Mouse (Mus musculus): Measurements from ENCODE around the gene Dnah7b. TPM values are rescaled to one million over a fixed set of nuclear protein-coding genes. Genes with fewer than 3 reads are reported as not detected.
"Not testable (repeated sequence)": the region's sequence is repeated elsewhere in the genome, so short reads cannot be mapped to it uniquely, and the experiment has no call there.

Dnah7b gene
- polyA plus RNA-seq (2012; rRNA removed): 10.1 and 13.3 TPM in 2 replicates

DNA sequence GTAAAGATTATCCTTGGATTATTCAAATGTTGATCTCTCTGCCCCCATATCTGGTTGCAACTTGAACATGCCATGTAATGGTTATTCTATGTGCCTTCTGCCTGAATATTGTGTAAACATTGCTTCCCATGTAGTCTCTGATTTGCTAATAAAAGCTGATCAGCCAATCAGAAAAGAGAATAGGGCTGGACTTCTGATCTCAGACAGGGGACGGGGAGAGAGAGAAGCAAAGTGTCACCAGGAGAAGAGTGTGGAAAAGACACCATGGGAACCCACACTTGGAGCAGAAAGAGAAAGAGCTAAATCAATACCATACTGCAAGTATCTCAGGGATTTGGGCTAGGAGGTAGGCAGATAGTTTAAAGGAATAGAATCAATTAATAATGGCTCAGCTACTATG is at the start of gene Dnah7b:
TSS of gene Dnah7b (plus strand) at position 301 of the 400 bp plus-strand sequence.
- no peak for TF ChIP-seq CTCF (IDR thresholded peaks at IDR 0.05; ENCODE audit: borderline replicate concordance, extremely low read depth, insufficient read depth, insufficient read length)
- TF ChIP-seq POLR2A (IDR thresholded peaks at IDR 0.05; ENCODE audit: borderline replicate concordance, extremely low read depth, insufficient read depth, insufficient read length, poor library complexity, severe bottlenecking): no peak
- no peak for DNase-seq (ENCODE audit: low read depth)

DNA sequence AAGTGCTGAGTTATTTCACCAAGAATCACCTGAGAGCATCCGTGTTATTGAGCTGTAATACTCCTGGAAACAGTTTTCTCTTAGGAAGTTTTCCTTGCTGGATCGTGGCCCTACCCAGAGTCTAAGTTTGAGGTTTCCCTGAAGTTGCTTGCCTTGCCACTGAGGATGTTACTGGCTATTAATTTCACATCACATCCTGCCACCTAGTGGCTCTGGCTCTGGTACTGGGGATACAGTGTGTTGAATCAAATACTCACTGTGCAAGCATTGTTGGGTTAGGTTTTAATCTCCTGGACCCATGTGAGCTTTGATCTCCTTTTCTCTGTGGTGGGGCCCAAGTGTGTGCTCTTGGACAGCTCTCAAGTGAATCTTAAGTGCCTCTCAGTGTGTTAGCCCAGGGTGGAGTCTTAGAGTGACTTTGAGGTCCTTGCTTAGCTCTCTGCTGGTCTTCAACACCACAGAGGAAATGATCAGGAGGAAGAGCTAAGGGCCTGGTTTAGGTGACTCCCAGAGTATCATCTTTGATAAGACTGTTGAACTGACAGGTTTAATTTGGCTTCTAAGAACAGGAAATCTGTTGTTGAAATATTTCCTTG is 47.6 kb upstream of the Dnah7b start:
- peak; percentile 39 for DNase-seq (ENCODE audit: low read depth)
- TF ChIP-seq CTCF (IDR thresholded peaks at IDR 0.05; ENCODE audit: borderline replicate concordance, extremely low read depth, insufficient read depth, insufficient read length): peak; percentile 51; the same call in 1 of the 2 replicates
- no peak for TF ChIP-seq POLR2A (IDR thresholded peaks at IDR 0.05; ENCODE audit: borderline replicate concordance, extremely low read depth, insufficient read depth, insufficient read length, poor library complexity, severe bottlenecking)

GRCm38 (mm10) chr1:46022262-46022661 is 43.9 kb upstream of the Dnah7b start:
- peak; percentile 63 for DNase-seq (ENCODE audit: low read depth)
- TF ChIP-seq POLR2A (IDR thresholded peaks at IDR 0.05; ENCODE audit: borderline replicate concordance, extremely low read depth, insufficient read depth, insufficient read length, poor library complexity, severe bottlenecking) (no peak), CTCF (IDR thresholded peaks at IDR 0.05; ENCODE audit: borderline replicate concordance, extremely low read depth, insufficient read depth, insufficient read length) (no peak)

DNA sequence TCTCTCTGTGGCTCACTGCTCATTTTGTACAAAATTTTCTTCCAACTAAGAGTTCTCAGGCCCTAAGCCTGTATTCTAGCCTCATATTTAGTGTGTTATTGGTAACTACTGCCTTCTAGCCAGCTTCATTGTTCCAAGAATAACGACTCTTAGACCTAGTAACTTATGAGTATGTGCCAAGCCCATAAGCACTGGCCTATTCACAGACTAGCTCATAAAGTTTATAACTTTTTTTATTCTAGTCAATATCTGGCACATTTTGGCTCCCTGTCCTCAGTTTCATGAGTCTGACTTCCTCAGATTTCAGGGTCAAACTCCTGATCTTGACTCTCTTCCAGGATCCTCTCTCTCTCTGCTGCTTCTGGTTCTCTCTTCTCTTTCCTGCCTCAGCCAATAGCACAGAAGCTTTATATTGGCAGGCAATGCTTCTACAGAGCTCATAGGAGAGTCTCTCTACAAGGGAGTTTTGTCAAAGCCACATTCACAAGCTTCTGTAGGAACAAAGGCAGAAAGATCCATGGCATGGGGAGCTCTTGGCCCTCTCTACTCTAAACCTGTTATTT is 34.0 kb upstream of the Dnah7b start:
- DNase-seq (ENCODE audit: low read depth): no peak
- TF ChIP-seq POLR2A (IDR thresholded peaks at IDR 0.05; ENCODE audit: borderline replicate concordance, extremely low read depth, insufficient read depth, insufficient read length, poor library complexity, severe bottlenecking) (no peak), CTCF (IDR thresholded peaks at IDR 0.05; ENCODE audit: borderline replicate concordance, extremely low read depth, insufficient read depth, insufficient read length) (no peak)

DNA sequence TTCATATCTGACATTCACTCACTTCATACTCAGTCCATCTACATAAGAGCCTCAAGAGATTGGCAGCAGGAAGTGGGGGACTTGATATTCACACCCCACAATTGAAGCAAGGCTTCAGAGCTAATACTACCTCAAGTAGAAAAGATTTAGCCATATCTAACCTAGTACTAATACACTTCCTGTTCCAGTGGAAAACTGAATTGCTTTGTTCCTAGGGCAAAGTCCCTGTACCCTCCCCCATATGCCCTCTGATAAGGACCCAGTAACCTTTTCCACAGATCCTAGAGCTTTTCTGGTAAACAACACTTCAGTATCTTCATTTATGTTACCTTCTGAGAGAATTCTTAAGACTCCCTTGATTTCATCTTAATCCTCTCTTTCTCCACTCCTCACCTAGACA is 17.9 kb upstream of the Dnah7b start:
- no peak for DNase-seq (ENCODE audit: low read depth)
- TF ChIP-seq POLR2A (IDR thresholded peaks at IDR 0.05; ENCODE audit: borderline replicate concordance, extremely low read depth, insufficient read depth, insufficient read length, poor library complexity, severe bottlenecking) (no peak), CTCF (IDR thresholded peaks at IDR 0.05; ENCODE audit: borderline replicate concordance, extremely low read depth, insufficient read depth, insufficient read length) (no peak)

GRCm38 (mm10) chr1:46066484-46067251 is 553 bp downstream of the Dnah7b start:
- DNase-seq (ENCODE audit: low read depth): peak; percentile 89
- TF ChIP-seq CTCF (IDR thresholded peaks at IDR 0.05; ENCODE audit: borderline replicate concordance, extremely low read depth, insufficient read depth, insufficient read length) (peak; percentile 55), POLR2A (IDR thresholded peaks at IDR 0.05; ENCODE audit: borderline replicate concordance, extremely low read depth, insufficient read depth, insufficient read length, poor library complexity, severe bottlenecking) (no peak)

- not testable (repeated sequence) for DNase-seq (ENCODE audit: low read depth)
Measured at GRCm38 (mm10) chr1:46068787-46069186, 2.7 kb downstream of the Dnah7b start.

- DNase-seq (ENCODE audit: low read depth): no peak
- TF ChIP-seq CTCF (IDR thresholded peaks at IDR 0.05; ENCODE audit: borderline replicate concordance, extremely low read depth, insufficient read depth, insufficient read length) (no peak), POLR2A (IDR thresholded peaks at IDR 0.05; ENCODE audit: borderline replicate concordance, extremely low read depth, insufficient read depth, insufficient read length, poor library complexity, severe bottlenecking) (no peak)
Measured at GRCm38 (mm10) chr1:46077891-46078290, 11.8 kb downstream of the Dnah7b start.

DNA sequence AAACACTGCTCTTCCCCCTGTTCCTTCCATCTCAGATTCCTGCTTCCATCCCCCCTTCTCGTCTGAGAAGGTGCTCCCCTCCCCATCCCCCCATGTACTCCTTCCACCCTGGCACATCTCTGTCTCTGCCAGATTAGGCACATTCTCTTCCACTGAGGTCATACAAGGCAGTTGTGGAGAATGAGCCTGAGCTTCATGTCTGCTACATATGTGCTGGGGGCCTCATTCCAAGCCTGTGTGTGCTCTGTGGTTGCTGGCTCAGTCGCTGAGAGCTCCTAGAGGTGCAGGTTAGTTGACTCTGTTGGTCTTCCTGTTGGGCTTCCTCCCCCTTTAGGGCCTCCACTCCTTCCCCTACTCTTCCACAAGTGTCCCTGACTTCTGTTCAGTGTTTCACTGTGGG is 34.4 kb downstream of the Dnah7b start:
- no peak for TF ChIP-seq POLR2A (IDR thresholded peaks at IDR 0.05; ENCODE audit: borderline replicate concordance, extremely low read depth, insufficient read depth, insufficient read length, poor library complexity, severe bottlenecking)
- no peak for TF ChIP-seq CTCF (IDR thresholded peaks at IDR 0.05; ENCODE audit: borderline replicate concordance, extremely low read depth, insufficient read depth, insufficient read length)
- DNase-seq (ENCODE audit: low read depth): no peak

- DNase-seq (ENCODE audit: low read depth): not testable (repeated sequence)
Measured at GRCm38 (mm10) chr1:46112606-46113005, 46.5 kb downstream of the Dnah7b start.

DNA sequence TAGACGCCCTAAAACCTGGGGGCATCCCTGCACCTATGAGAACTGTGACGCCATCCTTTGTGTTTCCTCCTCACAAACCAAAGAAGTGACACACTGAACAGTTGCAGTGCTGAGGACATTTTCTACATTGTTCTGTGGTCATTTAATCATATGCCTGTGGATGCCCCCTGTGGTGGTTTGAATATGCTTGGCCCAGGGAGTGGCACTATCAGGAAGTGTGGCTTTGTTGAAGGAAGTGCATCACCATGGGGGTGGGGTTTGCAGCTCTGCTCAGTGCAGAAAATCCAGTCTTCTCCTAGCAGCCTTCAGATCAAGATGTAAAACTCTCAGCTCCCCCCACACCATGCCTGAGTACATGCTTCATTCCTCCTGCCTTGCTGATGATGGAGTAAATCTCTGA is 51.1 kb downstream of the Dnah7b start:
- not testable (repeated sequence) for DNase-seq (ENCODE audit: low read depth)

DNA sequence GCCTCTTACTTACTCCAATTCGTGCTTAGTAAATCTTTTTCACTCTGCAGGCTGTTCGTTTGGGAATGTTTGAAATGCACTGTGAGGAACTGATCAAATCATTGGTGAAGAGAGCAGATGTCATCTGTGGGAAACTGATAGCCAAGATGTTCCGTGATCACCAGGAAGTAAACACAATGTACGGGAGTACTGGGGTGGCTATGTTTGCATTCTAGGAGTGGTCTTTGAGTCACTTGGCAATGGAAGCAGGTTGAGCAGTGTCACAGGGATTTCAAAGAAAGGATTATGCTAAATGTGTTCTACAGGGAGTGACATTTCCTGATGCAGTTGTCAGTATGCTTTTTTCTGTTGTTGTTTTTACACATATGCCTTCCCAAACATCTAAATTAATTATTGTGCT is 61.9 kb downstream of the Dnah7b start:
- TF ChIP-seq POLR2A (IDR thresholded peaks at IDR 0.05; ENCODE audit: borderline replicate concordance, extremely low read depth, insufficient read depth, insufficient read length, poor library complexity, severe bottlenecking): no peak
- no peak for TF ChIP-seq CTCF (IDR thresholded peaks at IDR 0.05; ENCODE audit: borderline replicate concordance, extremely low read depth, insufficient read depth, insufficient read length)
- DNase-seq (ENCODE audit: low read depth): no peak

- not testable (repeated sequence) for DNase-seq (ENCODE audit: low read depth)
Measured at GRCm38 (mm10) chr1:46196835-46197234, 130.7 kb downstream of the Dnah7b start.

- not testable (repeated sequence) for DNase-seq (ENCODE audit: low read depth)
Measured at GRCm38 (mm10) chr1:46201169-46201568, 135.1 kb downstream of the Dnah7b start.

DNA sequence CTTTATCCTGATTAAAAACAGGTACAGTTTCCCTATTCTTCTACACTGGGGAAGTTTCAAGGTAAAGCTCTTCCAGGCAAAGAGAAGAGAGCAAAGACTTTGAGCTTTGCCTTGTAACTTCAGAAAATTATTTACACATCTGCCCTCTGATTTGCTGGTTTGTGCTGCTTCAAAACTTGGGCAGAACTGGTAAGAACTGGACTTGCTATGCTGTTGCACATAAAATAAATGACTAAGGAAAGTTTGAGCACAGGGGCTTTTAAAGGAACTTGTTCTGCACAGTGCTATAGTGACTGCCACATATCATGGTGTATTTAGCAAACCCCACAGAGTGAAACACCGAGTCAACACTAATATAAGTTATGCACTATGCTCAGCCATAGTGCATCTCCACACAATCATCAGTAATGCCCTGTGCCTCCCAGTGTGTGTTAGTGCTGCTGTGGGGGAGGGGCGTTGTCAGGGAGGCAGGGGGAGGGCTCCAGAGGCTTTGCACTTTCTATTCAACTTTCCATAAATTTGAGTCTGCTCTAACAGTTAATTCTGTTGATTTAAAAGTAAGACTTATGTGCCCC is 144.0 kb downstream of the Dnah7b start:
- DNase-seq (ENCODE audit: low read depth): not testable (repeated sequence)

DNA sequence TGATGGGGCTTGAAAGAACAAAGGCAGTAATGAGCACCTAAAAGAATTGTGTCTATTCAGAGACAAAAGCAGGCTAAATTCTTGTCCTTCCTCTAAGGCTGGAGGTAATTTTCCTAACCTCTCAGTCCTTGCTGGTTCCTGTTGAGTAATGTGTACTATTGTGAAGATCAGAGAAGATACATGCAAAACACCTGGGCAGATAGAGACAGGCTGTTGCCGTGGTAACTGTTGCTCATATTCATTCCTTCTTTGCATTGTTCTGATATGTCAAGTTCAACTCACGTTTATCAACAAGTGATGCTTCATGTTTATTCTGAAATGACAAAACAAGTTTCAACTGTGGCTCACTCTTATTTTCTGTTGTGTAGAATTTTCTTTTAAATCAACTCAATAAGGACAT is 156.6 kb downstream of the Dnah7b start:
- peak; percentile 7 for DNase-seq (ENCODE audit: low read depth)

DNA sequence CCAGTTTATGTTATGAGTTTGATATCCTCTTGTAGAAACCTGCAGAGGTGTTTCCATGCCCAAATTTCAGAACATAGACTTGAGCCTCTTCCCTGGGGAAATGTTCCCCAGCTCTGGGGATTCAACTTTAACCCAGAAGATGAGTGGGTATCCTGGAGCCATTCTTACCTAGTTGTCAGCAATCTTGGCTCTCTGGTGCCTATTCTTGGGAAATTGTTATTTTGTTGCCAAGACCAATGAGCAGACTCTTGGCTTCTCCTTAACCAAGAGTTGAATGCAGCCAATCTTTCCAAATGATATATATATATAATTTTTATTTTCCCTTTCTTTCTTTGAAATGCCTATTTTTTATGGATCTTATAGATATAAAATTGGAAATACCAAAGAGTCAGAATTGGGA is 160.0 kb downstream of the Dnah7b start:
- DNase-seq (ENCODE audit: low read depth): not testable (repeated sequence)
